ENCODE assay signal across 18 mouse cellular contexts in genomic region chr1:167789448-167789847, GRCm38 (mm10).
DNase-seq lines count a peak whose midpoint lies in the region; ATAC-seq lines count a peak whose summit lies in the region.
"Had no signal": no experiment of that assay in that cellular context is flagged by ENCODE, and none has a peak within 500 bp of the region (broad histone marks: within the 10 kb centered on the region; RNA-seq: fewer than 3 reads in every experiment).

No protein-coding gene starts in this region.

- H3K36me3 ChIP-seq in kidney, embryonic 14.5 days (ENCODE audit: control insufficient read depth, insufficient read depth, low read length): no peaks in the 10 kb centered on the region
- no peaks in the 10 kb centered on the region for H3K36me3 ChIP-seq in midbrain, embryonic 14.5 days (ENCODE audit: control insufficient read depth, insufficient read depth, low read length)
- no peaks in the 10 kb centered on the region for H3K36me3 ChIP-seq in midbrain, embryonic 16.5 days (ENCODE audit: control insufficient read depth, insufficient read depth, low read length)
- H3K36me3 ChIP-seq in limb, embryonic 12.5 days: no peaks in the 10 kb centered on the region
- H3K36me3 ChIP-seq in neural tube, embryonic 13.5 days: no peaks in the 10 kb centered on the region
- H3K36me3 ChIP-seq: liver, embryonic 12.5 days; midbrain, embryonic 12.5 days had no signal

- H3K27me3 ChIP-seq in kidney, embryonic 14.5 days (ENCODE audit: control insufficient read depth, insufficient read depth, low read length): no peaks in the 10 kb centered on the region
- no peaks in the 10 kb centered on the region for H3K27me3 ChIP-seq in midbrain, embryonic 14.5 days (ENCODE audit: control insufficient read depth, insufficient read depth, low read length)
- no peaks in the 10 kb centered on the region; the same call in 1 of the 2 replicates for H3K27me3 ChIP-seq in midbrain, embryonic 16.5 days (ENCODE audit: control insufficient read depth, insufficient read depth, low read depth, low read length)
- peaks cover 22% of the 10 kb centered on the region for H3K27me3 ChIP-seq in limb, embryonic 12.5 days
- peaks cover 26% of the 10 kb centered on the region for H3K27me3 ChIP-seq in neural tube, embryonic 13.5 days

- WGBS in kidney, embryonic 14.5 days: 59% methylated on average over 8 of the region's 8 CpGs
- whole genome bisulfite sequencing in midbrain, embryonic 14.5 days: 86% methylated on average over 8 of the region's 8 CpGs
- WGBS in midbrain, embryonic 16.5 days: 72% methylated on average over 8 of the region's 8 CpGs
- WGBS in limb, embryonic 12.5 days: 63% methylated on average over 8 of the region's 8 CpGs
- 51% methylated on average over 8 of the region's 8 CpGs for WGBS in neural tube, embryonic 13.5 days

- H3K9me3 ChIP-seq in kidney, embryonic 14.5 days (ENCODE audit: control insufficient read depth, low read length): no peaks in the 10 kb centered on the region
- H3K9me3 ChIP-seq in midbrain, embryonic 14.5 days (ENCODE audit: control insufficient read depth, low read length): no peaks in the 10 kb centered on the region
- no peaks in the 10 kb centered on the region for H3K9me3 ChIP-seq in midbrain, embryonic 16.5 days (replicated peaks; ENCODE audit: control insufficient read depth, low read length, poor library complexity, severe bottlenecking)
- H3K9me3 ChIP-seq in limb, embryonic 12.5 days: no peaks in the 10 kb centered on the region
- H3K9me3 ChIP-seq in neural tube, embryonic 13.5 days: no peaks in the 10 kb centered on the region
- H3K9me3 ChIP-seq: liver, embryonic 12.5 days; midbrain, embryonic 12.5 days had no signal

- H3K9ac ChIP-seq in kidney, embryonic 14.5 days (ENCODE audit: low read depth, low read length): no peak overlapping the region
- no peak overlapping the region for H3K9ac ChIP-seq in midbrain, embryonic 14.5 days (replicated peaks; ENCODE audit: low read length)
- H3K9ac ChIP-seq in midbrain, embryonic 16.5 days (ENCODE audit: low read depth, low read length): no peak overlapping the region
- no peak overlapping the region for H3K9ac ChIP-seq in limb, embryonic 12.5 days (replicated peaks)
- no peak overlapping the region for H3K9ac ChIP-seq in neural tube, embryonic 13.5 days
- H3K9ac ChIP-seq: liver, embryonic 12.5 days; midbrain, embryonic 12.5 days had no signal

- ATAC-seq in kidney, embryonic 14.5 days (ENCODE audit: low FRiP score, low TSS enrichment): peak; percentile 41; the same call in 1 of the 2 replicates
- ATAC-seq in midbrain, embryonic 14.5 days (ENCODE audit: low FRiP score, low TSS enrichment): no peak
- ATAC-seq in midbrain, embryonic 16.5 days: no peak
- peak; percentile 44; the same call in 1 of the 2 replicates for ATAC-seq in limb, embryonic 12.5 days (ENCODE audit: insufficient number of reproducible peaks, insufficient read depth, low FRiP score, low TSS enrichment, low read depth)
- peak; percentile 54; the same call in 1 of the 2 replicates for ATAC-seq in neural tube, embryonic 13.5 days (ENCODE audit: low read depth)
- ATAC-seq: liver, embryonic 12.5 days had no signal

- intact Hi-C loops in heart, postnatal 14 days (cut with DNase I): no loop called here

- peak overlapping the region; percentile 5; the same call in 1 of the 2 replicates for H3K4me2 ChIP-seq in kidney, embryonic 14.5 days (replicated peaks; ENCODE audit: low read depth, low read length)
- H3K4me2 ChIP-seq in midbrain, embryonic 14.5 days (ENCODE audit: low read length): no peak overlapping the region
- H3K4me2 ChIP-seq in midbrain, embryonic 16.5 days (ENCODE audit: low read length): no peak overlapping the region
- H3K4me2 ChIP-seq in limb, embryonic 12.5 days: no peak overlapping the region; the same call in 1 of the 2 replicates
- H3K4me2 ChIP-seq in neural tube, embryonic 13.5 days: peak overlapping the region; percentile 29; the same call in 1 of the 2 replicates
- H3K4me2 ChIP-seq: liver, embryonic 12.5 days; midbrain, embryonic 12.5 days had no signal

- no peak for DNase-seq in kidney, postnatal 4 days
- no peak for DNase-seq in midbrain, embryonic 14.5 days
- no peak for DNase-seq in heart, postnatal 14 days
- DNase-seq in thymus, postnatal 0 days (ENCODE audit: low spot score): no peak
- DNase-seq: adrenal gland, postnatal 25 days; cerebellum, adult 9-10 months; gastrocnemius, postnatal 10 days; heart, adult 2 months; lung, postnatal 10 days; retina, postnatal 1 day; thymus, adult 18-20 months had no signal

- H3K27ac ChIP-seq in kidney, embryonic 14.5 days (ENCODE audit: low read depth, low read length): no peak overlapping the region
- H3K27ac ChIP-seq in midbrain, embryonic 14.5 days (replicated peaks; ENCODE audit: low read depth, low read length): 0 out of 2 replicates have a peak overlapping the region, but pooled peaks have one; percentile 26
- H3K27ac ChIP-seq in midbrain, embryonic 16.5 days (ENCODE audit: low read length): no peak overlapping the region
- peak overlapping the region; percentile 5; the same call in 1 of the 2 replicates for H3K27ac ChIP-seq in limb, embryonic 12.5 days
- H3K27ac ChIP-seq in neural tube, embryonic 13.5 days (replicated peaks): peak overlapping the region; percentile 54; the same call in 1 of the 2 replicates
- H3K27ac ChIP-seq: heart, adult 2 months; kidney, postnatal 0 days; liver, embryonic 12.5 days; midbrain, embryonic 12.5 days had no signal

- H3K4me1 ChIP-seq in kidney, embryonic 14.5 days (ENCODE audit: control insufficient read depth, insufficient read depth, low read length): no peaks in the 10 kb centered on the region; the same call in 1 of the 2 replicates
- H3K4me1 ChIP-seq in midbrain, embryonic 14.5 days (ENCODE audit: control insufficient read depth, insufficient read depth, low read length): no peaks in the 10 kb centered on the region
- H3K4me1 ChIP-seq in midbrain, embryonic 16.5 days (ENCODE audit: control insufficient read depth, insufficient read depth, low read length): no peaks in the 10 kb centered on the region
- peaks cover 14% of the 10 kb centered on the region for H3K4me1 ChIP-seq in limb, embryonic 12.5 days (replicated peaks)
- peaks cover 15% of the 10 kb centered on the region for H3K4me1 ChIP-seq in neural tube, embryonic 13.5 days (replicated peaks)
- H3K4me1 ChIP-seq: liver, embryonic 12.5 days; midbrain, embryonic 12.5 days had no signal

- H3K4me3 ChIP-seq in kidney, embryonic 14.5 days (ENCODE audit: low read length): no peak overlapping the region
- H3K4me3 ChIP-seq in midbrain, embryonic 14.5 days (replicated peaks; ENCODE audit: low read depth, low read length): no peak overlapping the region
- H3K4me3 ChIP-seq in midbrain, embryonic 16.5 days (ENCODE audit: low read depth, low read length): no peak overlapping the region
- H3K4me3 ChIP-seq in limb, embryonic 12.5 days (replicated peaks): no peak overlapping the region
- no peak overlapping the region for H3K4me3 ChIP-seq in neural tube, embryonic 13.5 days
- H3K4me3 ChIP-seq: heart, adult 2 months; liver, embryonic 12.5 days; midbrain, embryonic 12.5 days had no signal

Comparison
In these comparisons a context has a peak if more than half of its experiments do, and no peak if none do; other contexts are left out.
1. H3K27ac ChIP-seq: peak in midbrain, embryonic 14.5 days (single experiment), limb, embryonic 12.5 days (single experiment) and neural tube, embryonic 13.5 days (single experiment); none in kidney, embryonic 14.5 days (single experiment) and midbrain, embryonic 16.5 days (single experiment).
2. ATAC-seq: peak in kidney, embryonic 14.5 days (single experiment), limb, embryonic 12.5 days (single experiment) and neural tube, embryonic 13.5 days (single experiment); none in midbrain, embryonic 14.5 days (single experiment) and midbrain, embryonic 16.5 days (single experiment).
3. H3K4me2 ChIP-seq: peak in kidney, embryonic 14.5 days (single experiment) and neural tube, embryonic 13.5 days (single experiment); none in midbrain, embryonic 14.5 days (single experiment), midbrain, embryonic 16.5 days (single experiment) and limb, embryonic 12.5 days (single experiment).